Mouse (Mus musculus): ENCODE measurements at regions not wholly inside any gene's neighbourhood (a gene's known extent, or its start where the extent isn't known, plus 50 kb on each side); places are given as distances from the start of the nearest gene placed in this dataset.

DNA sequence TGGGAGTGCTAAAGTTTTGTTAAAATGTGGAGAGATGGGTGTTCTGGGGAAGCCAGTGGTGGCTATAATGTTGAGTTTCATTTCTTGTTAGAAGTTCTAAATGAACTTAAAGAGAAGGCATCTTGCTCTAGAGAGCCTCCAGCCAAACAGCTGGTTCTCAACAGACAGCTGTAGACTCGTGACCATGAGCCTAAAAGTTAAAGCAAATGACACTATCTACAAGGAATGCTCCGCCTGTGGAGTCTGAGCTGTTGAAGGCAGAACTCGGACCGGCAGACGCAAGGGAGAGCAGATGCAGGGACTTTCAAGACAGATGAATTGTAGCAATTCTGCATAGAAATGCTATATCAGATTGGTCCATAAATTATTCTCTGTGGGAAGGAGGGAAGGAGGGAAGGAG, 114.1 kb upstream of the Fn1 start:
- DNase-seq (ENCODE audit: low read depth, low spot score): no peak

DNA sequence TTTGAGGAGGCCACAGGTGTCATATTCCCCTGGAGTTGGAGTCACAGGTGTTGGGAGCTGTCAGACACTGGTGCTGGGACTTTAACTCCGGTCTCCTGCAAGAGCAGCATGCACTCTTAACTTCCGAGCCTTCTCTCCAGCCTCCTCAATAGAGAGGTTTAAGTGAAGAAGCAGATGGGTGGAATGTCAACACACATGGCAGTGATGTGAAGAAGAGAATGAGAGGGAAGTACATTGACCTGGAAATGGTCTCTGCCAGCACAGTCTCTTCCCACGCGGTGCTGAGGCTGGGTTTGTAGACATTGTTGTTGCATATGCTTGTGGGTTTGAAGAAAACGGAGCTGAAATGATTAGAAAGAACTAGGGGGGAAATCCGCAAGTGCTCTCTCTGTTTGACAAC, 112.0 kb upstream of the Fn1 start:
- DNase-seq (ENCODE audit: low read depth, low spot score): no peak

DNA sequence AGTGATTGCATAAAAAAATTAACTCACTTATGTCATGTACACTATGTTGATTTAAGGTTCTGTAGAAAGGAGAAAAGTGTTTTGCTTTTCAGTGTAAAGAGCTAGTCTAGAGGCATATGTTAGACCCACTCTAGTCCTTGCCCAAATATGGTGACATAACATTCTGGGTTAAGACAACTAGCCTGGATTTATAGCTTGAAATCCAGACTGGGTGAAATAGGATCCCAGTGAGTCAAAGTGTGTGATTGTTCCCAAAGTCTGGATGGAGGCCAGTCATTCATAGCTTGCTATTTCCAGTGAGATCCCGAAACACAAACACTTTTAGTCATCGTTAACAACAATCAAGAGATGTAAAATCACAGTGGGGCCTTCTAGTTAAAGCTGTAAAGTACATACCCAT, 110.5 kb upstream of the Fn1 start:
- no peak for DNase-seq (ENCODE audit: low read depth, low spot score)

DNA sequence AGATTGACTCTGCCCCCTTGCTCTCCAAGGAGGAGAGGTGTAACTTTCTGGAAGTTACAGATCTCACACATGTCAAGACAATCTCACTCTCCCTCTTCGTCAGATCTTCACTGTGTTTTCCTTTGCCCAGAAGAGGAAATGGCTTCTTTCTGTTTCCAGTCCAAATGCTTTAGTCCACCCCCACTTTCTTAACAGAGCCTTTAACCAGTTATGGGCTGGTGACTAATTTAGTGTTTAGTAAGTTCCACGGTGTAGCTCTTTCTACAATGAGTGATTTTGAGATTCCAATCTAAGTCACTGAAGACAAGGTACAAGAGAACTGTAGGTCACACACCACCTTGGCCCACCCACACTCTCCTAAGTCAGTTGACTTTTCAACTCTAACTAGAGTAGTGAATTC, 107.3 kb upstream of the Fn1 start:
- no peak for DNase-seq (ENCODE audit: low read depth, low spot score)

DNA sequence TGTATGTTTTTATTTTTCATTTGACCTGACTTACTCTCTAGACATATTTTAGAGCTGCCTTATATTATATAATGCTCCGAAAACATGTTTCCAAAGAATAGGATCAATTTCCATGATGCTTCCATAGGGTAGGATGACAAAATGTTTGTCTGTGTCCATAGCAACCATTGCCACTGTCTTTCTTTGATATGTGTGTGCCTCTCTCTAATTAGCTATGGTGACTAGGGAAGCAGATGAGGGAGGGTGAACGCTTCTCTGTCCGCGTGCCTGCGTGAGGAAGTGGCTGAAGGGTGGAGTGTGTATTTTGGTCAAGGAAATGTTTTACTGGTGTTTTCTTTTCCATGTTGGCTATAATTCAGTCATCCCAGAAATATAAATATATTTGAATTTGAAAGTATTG, 104.2 kb upstream of the Fn1 start:
- no peak for DNase-seq (ENCODE audit: low read depth, low spot score)

DNA sequence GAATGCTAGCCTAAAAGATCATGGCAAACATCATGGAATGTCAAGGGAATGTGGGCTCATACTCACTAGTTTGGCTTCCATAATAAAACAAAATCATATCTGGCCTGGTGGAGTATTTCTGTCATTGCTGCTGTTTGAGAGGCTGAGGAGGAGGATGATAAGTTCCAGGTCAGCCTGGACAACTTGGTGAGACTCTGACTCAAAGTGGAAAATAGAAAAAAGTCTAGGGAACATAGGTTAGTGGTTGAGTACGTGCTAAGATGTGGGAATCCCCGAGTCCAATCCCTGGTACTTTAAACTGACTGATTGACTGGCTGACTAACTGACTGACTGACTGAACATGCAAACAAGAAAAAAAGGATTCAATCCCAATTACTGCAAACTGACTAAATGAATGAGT, 103.2 kb upstream of the Fn1 start:
- no peak for DNase-seq (ENCODE audit: low read depth, low spot score)

DNA sequence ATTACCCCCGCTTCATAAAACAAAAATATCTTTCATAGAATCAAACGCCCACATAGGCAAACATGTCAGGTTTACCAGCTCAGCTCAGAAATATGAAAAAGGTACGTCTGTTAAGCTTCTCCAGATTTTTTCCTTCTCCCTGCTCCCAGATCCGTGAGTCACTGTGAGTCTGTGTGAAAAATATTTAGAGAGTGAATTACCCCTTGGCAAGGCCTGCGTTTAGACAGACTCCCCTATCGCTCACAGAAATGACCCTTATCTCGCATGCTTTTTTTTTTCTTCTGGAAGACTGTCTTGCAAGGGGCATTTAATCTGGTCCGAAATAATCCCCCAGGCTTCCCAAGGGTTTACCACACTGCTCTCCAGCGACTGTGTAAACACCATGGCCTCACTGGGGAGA, 102.4 kb upstream of the Fn1 start:
- DNase-seq (ENCODE audit: low read depth, low spot score): no peak

DNA sequence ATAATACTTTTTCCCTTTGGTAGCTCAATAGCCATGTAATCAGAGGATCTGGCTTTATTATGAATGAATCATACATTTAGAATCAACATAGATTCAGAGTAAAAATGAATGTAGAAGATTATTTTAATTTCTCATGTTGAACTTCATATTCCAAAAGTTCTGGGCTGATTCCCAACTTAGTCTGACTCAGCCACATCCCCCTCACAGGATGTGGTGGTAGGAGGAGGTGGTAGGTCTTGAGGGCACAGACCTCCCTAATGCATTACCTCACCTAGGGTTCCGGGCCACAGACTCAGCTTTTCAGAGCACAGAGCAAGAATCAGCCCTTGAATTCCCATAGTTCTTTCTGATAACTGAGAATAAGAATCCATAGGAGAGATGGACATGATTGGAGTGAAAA, 99.4 kb upstream of the Fn1 start:
- DNase-seq (ENCODE audit: low read depth, low spot score): no peak

DNA sequence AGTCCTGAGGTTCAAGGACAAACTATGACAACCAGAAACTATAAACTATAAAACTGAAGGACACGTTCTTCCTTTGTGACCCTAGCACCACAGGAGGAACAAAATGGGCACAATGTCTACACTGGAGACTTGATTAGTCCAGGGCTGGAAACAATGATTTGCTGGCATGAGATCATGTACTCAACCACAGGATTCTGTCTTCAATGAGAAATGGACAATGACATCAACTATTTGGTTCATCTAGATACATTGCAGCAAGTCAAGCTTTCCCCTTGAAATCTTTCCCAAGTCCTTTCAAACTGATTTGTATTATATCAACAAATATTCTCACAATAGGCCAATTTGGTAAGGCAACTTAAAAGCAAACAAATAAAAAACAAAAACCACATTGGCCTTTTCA, 98.6 kb upstream of the Fn1 start:
- no peak for DNase-seq (ENCODE audit: low read depth, low spot score)

DNA sequence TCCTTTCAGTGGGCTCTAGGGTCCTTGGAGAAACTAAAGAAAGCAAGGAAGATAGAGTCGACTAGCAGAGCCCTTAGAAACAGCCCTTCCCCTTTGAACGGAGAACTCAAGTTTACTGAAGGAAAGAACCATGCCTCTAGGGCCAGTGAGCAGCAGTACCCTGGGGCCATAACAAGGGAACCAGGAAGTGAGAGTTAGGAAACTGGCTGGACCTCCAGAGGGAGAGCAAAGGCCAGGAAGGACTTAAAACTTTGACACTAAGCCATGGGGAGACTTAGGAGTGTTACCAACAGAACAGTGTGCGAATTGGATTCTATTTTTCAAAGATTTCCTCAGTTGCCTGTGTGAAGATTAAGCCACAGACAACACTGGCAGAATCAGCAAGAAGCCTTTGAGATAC, 82.6 kb upstream of the Fn1 start:
- no peak for DNase-seq (ENCODE audit: low read depth, low spot score)

DNA sequence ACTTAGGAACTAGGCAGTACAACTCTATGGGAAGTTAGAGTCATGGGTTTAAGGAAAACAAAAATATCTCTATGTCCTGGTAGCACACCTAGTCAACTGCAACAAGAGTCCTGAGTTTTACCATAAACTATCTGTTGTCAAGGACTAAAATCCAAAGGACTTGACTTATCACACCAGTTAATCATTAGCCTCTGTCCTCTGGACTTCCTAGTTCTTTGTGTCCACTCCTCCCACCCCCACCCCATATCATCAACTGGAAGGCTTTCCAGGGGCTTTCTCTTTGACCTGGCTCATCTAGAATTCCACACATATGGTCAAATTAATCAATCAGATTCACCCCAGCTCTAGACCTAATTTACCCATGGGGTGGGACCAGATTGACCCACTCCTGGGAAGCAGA, 78.6 kb upstream of the Fn1 start:
- DNase-seq (ENCODE audit: low read depth, low spot score): no peak

DNA sequence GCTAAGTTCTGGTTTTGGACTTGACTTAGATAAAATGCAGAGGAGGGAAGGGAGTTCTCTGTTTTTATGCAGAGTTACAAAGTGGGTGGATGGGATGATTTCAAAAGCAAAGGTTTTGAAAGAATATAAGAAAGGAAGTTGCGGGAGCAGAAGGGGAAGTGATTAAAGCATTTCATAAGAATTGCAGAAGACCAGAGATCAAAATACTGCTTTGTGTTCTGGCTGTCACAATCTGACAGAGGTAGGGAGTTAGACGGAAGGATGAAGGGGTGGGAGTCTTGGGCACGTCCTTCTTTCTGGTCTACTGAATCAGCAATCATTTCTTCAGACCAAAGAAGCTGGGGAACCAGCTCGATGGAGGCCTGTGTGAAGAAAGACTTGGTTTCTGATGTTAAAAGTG, 78.0 kb upstream of the Fn1 start:
- no peak for DNase-seq (ENCODE audit: low read depth, low spot score)

DNA sequence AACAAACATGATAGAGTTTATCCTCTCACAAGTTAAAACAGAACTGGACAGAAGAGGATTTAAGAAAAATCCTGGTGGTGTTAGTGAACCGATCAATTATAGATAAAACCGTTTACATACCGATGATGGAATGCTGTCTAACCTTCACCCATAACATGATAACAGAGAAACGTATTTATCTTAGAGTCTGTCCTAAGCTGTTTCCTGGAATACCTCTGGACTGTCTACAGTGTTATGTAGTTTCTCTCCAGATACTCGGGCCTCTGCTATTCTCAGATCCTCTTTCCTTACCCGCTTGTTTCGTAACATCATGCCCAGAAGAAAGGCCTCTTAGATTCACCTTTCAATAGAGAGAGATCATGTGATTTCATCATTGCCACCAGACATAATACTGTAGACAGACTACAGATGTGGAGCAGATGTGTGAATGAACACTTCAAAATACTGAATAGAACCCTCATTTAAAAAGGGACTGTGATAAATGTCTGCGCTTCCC, 75.9 kb upstream of the Fn1 start:
- no peak for DNase-seq (ENCODE audit: low read depth, low spot score)

DNA sequence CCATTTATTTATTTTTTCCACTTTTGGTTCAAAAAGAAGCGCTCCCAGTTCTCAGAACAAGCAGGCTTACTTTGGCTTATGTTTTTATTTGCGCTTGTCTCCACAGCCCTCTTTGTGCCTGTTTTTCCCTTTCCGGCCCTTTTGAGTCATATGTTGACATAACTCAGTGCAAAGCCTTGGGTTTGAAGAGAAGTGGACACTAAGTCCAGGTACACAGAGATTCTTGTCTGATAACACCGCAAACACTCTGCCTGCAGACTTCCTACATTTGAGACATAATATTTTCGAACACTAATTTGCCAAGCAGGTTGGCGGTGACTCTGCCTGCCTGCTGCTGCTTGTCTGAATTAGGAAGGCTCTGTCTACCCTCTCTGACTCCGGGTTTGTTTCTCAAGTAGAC, 70.8 kb upstream of the Fn1 start:
- DNase-seq (ENCODE audit: low read depth, low spot score): no peak

DNA sequence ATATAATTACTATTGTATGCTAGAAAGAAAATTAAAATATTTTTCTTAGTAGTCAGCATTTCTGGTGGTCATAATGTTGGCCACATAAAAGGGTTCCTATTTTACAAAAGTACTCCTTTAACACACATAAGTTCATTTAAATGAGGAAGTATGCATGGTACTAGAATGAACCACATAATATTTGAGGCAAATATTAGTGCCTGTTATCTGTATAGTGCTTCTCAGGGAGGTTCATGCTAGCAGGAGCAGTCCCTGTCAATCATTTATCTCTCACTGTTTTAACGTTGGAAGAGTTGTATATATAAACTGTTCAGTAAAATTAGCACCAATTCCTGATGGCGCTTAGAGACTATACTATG, 70.0 kb upstream of the Fn1 start:
- DNase-seq (ENCODE audit: low read depth, low spot score): no peak

DNA sequence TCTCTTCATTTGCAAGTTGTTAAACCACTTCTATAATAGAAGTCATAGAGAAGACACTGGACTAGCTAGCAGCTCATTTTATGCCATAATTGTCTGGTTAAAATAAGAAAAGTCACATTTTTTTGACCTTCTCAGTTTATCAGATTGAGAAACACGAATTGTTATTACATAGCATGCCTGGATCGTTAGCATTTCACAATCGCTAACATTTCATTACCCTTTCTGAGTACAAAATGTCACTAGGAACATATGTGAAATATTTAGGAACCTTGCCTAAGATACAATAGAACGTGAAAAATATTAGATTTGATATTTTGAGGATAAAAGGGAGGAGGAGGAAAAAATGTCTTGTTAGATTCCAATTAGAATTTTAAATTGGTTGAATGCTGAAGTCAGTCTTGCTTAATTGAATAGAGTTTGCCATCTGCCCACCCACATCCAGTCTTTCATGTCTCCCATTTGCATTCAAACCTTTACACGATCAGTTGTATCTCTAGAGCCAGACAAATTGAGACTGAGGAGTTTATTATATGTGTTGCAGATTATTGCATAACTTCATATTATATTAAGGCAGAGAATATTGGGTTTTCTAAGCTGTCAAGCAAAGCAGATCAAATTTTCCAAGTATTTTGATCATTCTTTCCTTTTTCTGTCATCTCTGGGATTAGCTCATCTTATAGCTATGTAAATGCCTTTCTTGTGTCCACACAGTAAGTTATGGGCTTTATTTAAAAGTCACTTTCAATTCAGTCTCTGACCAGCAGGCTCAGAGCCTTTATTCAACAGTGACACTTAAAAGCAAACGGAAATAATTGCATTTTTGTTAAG, 69.4 kb upstream of the Fn1 start:
- DNase-seq (ENCODE audit: low read depth, low spot score): no peak
